Mouse (Mus musculus): ENCODE data around the gene Rom1.
"Not testable (repeated sequence)": the region's sequence is repeated elsewhere in the genome, so short reads cannot be mapped to it uniquely, and the experiment has no call there.

DNA sequence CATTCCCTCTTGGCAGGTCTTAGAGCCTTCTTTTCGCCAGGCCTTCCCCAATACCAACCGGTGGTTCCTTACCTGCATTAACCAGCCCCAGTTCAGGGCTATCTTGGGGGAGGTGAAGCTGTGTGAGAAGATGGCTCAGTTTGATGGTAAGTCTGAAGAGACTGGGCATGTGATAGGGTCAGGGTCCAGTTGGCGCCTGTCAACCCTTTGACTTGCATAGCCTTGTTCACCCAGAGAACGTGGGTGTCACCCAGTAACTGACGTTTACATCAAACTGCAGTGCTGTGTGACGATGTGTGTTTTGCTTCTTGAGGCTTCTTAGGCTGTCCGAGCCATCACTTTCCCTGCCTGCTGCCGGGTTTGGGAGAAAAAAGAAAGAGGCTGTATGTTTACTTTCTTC, 43.3 kb upstream of the Rom1 start:
- not testable (repeated sequence) for TF ChIP-seq CTCF (conservative IDR thresholded peaks at IDR 0.05; ENCODE audit: low read length); NANOG (IDR thresholded peaks at IDR 0.05; ENCODE audit: borderline replicate concordance, low read length); POU5F1 (IDR thresholded peaks at IDR 0.05; ENCODE audit: borderline replicate concordance, low read length)
